Mouse (Mus musculus): ENCODE measurements at regions not wholly inside any gene's neighbourhood (a gene's known extent, or its start where the extent isn't known, plus 50 kb on each side); places are given as distances from the start of the nearest gene placed in this dataset.

DNA sequence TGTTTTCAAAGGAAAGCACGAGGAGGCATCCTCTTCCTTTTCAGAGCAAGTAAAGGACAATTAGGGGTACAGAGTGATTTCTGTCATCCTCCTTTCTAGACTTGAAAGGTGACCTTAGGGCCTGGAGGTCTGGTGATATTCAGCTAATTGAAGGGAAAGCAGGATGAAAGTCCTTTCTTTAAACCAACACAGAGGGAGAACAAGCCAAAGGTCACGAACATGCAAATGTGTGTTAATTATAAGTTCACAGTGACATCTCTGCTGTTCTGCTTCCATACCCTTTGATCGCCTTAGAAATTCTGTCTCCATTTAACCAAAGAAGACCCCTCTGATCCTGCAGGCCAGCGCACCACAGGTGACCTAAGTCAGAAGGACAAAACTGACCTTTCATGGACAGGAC lies 2126.3 kb upstream of the Lrrc6 start:
- no peak for DNase-seq

- DNase-seq, result no peak
Measured at GRCm38 (mm10) chr15:68624831-68625230, 2124.1 kb upstream of the Lrrc6 start.

- no peak for DNase-seq
Measured at GRCm38 (mm10) chr15:68620417-68621214, 2119.9 kb upstream of the Lrrc6 start.

DNA sequence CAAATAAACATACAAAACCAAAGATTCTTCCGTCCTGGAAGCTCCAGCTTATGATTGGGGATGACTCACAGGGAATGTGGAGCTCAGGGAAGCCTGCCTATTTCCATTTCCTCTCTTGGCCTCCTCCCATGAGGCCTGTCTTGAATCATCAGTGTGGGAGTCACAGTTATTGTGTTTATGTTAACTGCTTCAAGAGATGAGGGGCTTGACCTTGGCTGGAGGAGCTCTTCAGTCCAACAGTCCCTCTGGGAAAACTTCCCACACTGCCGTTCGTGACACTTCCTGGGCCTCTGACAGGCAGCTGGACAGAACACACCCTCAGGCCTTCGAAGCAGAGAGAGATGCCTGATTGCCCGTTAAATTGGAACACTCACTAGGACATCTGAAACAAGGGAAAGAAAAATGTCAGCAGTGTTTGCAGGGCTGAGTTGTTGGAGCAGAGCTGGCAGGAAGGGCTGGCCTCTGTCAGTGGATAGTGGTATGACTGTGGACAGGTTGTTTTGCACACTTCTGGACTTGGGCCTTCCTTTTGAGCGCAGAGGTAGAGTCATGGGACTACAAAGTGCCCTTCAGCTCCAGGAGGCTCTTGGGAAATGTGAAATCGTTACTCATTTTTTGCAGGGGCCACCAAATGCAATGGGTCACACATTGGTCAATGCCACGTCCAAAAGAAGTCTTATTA lies 2105.5 kb upstream of the Lrrc6 start:
- peak; percentile 71 for DNase-seq

DNA sequence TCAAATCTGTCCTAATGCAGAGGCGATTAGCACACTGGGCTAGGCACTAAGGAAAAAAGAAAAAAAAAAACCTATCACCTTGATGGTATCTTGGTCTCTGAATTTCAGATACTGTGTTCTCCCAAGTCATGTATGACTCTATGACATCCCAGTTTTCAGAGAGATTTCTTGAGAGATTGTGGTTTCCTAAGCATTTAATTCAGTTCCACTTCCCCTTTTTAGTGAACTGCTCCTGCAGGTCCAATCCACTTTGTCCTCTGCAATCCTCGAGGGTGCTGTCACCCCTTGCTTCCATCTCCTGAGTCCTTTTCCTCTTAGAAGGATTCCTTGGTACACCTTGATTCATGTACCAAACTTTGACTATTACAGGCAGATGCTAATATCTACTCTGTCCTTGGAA lies 2104.8 kb upstream of the Lrrc6 start:
- DNase-seq, result no peak

GRCm38 (mm10) chr15:68582177-68582576 lies 2081.5 kb upstream of the Lrrc6 start:
- DNase-seq, result no peak

- no peak for DNase-seq
Measured at GRCm38 (mm10) chr15:68579486-68579885, 2078.8 kb upstream of the Lrrc6 start.

- DNase-seq, result peak; percentile 1
Measured at GRCm38 (mm10) chr15:68560654-68561053, 2059.9 kb upstream of the Lrrc6 start.

DNA sequence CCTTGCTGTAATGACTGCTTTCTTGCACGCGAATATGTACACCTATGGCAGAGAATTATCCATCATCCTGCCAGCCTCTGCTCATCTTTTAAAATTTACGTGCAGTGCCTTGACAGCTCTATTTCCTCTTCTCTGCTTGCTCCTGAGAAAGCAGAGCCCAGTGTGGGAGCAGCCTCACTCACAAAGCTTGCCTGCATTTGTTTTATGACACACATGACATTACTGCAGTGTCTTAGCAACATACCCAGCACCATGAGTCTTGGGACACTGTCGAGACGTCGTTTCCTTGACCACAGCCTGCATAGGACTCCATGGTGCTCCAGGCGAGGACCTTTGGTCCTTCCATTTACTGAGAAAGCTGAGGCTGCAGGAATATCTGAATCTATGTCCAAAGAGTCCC lies 2055.4 kb upstream of the Lrrc6 start:
- no peak for DNase-seq

DNA sequence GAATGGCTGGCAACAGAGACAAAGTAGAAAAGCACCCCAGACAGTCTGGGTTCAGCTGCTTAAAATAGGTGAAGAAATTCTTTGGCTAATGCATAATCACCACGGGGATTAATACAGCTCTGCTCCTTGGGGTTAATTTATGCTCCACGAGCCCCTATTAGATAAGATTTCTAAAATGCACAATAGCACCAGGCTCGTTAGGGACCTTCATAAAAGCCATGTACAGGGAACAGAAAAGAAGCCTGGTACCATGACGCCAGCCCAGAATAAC lies 2035.3 kb upstream of the Lrrc6 start:
- DNase-seq, result no peak

GRCm38 (mm10) chr15:68535297-68536054 lies 2034.8 kb upstream of the Lrrc6 start:
- DNase-seq, result no peak

DNA sequence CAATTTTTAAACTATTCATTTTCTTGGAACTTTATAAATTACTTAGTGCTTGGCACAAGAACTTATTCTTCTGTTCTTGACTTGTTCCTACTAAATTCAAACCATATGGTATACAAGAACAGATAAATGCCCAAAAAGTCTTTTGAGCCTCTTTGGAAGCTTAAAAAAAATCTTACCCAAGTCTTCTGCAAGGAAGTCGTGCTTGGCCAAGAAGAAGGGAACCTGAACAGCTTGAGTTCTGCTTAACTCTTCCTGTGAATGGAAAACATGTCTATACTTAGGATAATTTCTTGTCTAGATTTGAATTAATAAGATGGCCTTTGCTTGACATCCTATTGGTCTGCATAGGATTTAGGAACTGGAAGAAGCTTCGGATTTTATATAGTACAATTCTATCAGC lies 2020.0 kb upstream of the Lrrc6 start:
- no peak for DNase-seq

DNA sequence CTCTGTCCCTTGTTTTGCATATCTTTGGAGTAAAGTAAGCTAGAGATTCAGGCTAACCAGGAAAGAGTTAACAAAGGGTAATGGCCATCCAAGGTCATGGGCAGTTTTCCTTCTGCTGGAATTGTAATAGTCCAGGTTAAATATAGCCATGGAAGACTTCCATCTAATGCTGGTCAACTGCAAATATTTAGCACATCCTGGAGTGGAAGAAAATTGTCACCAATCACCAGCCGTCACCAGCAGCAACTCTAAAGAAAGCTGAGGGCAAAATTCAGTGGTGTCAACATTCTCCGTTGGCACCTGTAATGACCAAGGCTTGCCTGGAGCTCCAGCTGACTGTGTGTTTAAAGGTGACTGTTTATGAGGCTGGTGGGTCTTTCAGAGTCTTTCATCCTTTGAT lies 2011.7 kb upstream of the Lrrc6 start:
- DNase-seq, result no peak

- no peak for DNase-seq
Measured at GRCm38 (mm10) chr15:68508190-68508589, 2007.5 kb upstream of the Lrrc6 start.

- DNase-seq, result no peak
Measured at GRCm38 (mm10) chr15:68506093-68506492, 2005.4 kb upstream of the Lrrc6 start.

DNA sequence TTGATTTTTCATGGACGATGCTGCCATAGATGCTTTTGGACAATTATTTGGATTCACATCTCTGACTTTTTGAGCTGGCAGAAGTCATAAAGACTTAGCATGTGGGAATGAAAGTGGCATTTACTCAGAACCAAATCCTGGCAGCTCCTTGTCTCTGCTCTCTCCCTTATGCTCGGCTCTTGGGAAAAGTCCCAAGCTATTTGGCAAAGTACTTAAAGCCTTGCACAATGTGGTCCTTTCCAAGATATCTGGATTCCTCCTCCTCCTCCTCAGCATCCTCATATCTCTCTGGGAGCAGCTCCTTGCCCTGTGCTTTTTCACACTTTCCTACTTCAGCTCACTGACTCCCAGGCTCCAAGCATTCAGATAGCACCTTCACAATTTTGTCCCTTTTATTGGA lies 1995.7 kb upstream of the Lrrc6 start:
- DNase-seq, result no peak

DNA sequence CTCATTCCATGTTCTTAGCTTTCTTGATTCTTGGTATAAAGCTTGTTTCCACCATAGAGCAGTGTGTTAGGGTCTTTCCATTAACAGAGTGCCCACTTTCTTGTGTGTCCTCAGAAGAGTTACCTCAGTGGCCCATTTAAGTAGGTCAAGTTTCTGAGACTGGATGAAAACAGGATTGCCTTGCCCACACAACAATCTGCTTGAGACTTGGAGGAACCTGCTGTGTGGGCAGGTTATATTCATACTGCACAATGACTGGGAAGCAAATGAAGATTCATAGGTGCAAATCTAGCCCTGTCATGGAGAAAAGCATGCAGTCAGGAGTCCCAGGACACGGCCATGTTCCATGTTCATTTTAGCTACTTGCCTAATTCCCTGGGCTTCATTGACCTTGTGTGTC lies 1984.1 kb upstream of the Lrrc6 start:
- DNase-seq, result no peak

DNA sequence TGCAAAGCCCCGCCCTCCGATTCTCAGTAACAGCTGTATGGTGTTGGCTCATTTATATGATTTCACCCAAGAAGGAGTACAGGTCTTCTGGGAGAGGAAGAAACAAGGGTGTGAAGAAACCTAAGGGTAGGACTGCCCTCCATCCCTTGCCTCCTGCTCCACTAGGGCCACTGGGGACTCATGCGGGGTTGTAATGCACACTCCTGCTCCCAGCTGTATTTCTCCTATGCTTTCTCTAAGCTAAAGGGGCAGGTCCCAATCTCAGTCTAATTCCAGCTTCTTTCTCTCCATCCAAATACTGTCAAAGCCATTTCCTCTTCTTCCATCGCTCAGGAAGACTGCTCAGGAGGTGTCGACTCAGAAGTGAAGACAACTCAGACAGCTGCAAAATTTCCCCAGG lies 1977.0 kb upstream of the Lrrc6 start:
- no peak for DNase-seq

GRCm38 (mm10) chr15:68471928-68472327 lies 1971.2 kb upstream of the Lrrc6 start:
- DNase-seq, result no peak

DNA sequence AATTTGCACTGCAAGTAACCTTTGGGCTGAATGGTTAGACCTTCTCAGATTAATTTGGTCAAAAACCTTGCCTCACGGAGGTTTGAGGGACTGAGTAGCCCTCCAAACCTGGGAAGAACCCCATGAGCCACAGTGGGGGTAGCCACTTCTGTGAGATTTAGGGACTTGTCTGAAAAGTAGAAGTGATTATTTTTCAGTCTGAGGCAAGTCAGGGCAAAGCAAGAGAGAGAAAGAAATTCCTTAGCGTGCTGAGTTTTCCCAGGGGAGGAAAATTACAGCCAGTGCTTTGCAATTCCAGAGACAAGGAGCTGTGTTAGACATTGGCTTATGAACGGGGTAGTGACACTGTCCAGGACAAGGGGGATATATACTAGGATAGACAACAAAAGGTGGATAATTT lies 1962.1 kb upstream of the Lrrc6 start:
- no peak for DNase-seq

DNA sequence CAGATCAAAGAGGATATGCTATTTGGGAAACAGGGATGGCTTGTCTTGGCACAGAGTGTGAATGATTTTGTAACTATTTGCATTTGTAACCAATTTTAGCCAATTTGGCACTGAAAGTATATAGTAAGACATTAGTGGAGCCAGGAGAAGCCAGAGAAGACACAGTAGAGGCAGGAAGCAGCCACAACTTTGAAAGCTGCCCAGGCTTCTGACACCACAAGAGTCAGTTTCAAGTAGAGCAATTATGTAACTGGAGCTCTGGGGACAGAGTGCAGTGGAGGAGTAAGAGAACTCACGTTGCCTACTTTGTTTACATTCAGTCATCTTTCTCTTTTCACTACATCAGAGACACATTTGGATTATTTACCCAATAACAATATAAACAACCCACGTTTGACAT lies 1956.5 kb upstream of the Lrrc6 start:
- DNase-seq, result no peak

- no peak for DNase-seq
Measured at GRCm38 (mm10) chr15:68451971-68452370, 1951.3 kb upstream of the Lrrc6 start.

DNA sequence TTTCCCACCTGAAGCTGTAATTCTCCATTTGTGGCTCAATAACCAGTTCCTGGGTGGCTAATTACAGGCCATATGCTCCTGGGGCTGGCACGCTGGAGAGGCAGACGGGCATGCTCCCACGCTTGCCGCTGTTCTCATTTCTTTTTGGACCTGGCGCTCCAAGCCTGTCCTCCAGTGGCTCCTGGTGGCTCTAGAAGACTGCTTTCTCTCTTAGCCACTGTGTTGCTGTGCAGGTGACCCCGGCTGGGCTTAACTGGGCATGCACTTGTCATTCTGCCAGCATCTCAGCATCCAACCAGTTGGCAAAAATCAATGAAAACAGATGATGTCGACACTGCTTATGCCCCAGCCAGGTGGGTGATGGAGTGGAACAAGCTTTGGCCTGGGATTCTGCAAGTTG lies 1944.6 kb upstream of the Lrrc6 start:
- no peak for DNase-seq

- DNase-seq, result no peak
Measured at GRCm38 (mm10) chr15:68440636-68441035, 1939.9 kb upstream of the Lrrc6 start.

All from lung, postnatal 36 days (tissue).